Mouse (Mus musculus) ovary, postnatal 10 days (tissue): ENCODE data around the gene Phc2.

Experiments used
- DNase-seq: peaks from one replicate; pipeline ENCODE4 v3.0.0; 2022; ENCODE audit warnings: low spot score

The Phc2 gene

GRCm38 (mm10) chr4:128784950-128785631 is 130.6 kb downstream of the Phc2 start:
- no peak for DNase-seq

GRCm38 (mm10) chr4:128785921-128786654 is 131.6 kb downstream of the Phc2 start:
- DNase-seq = no peak

- DNase-seq = no peak
These were observed 132.8 kb downstream of the Phc2 start for GRCm38 (mm10) chr4:128787023-128787939.

GRCm38 (mm10) chr4:128788108-128788507 is 133.6 kb downstream of the Phc2 start:
- DNase-seq = no peak

GRCm38 (mm10) chr4:128789646-128790045 is 135.1 kb downstream of the Phc2 start:
- DNase-seq = no peak

GRCm38 (mm10) chr4:128793710-128794109 is 139.2 kb downstream of the Phc2 start:
- no peak for DNase-seq

- no peak for DNase-seq
These were observed 139.7 kb downstream of the Phc2 start for GRCm38 (mm10) chr4:128794198-128794597.

GRCm38 (mm10) chr4:128795596-128795995 is 141.1 kb downstream of the Phc2 start:
- no peak for DNase-seq

GRCm38 (mm10) chr4:128796788-128797187 is 142.3 kb downstream of the Phc2 start:
- no peak for DNase-seq

GRCm38 (mm10) chr4:128801675-128802465 is 147.4 kb downstream of the Phc2 start:
- DNase-seq = no peak
